Mouse (Mus musculus) layer of hippocampus, adult 11-12 months (tissue): ENCODE measurements at regions not wholly inside any gene's neighbourhood (a gene's known extent, or its start where the extent isn't known, plus 50 kb on each side); places are given as distances from the start of the nearest gene placed in this dataset.

Source experiments
- DNase-seq: peaks from one replicate; pipeline ENCODE4 v3.0.0; 2022; ENCODE audit warnings: low spot score

DNA sequence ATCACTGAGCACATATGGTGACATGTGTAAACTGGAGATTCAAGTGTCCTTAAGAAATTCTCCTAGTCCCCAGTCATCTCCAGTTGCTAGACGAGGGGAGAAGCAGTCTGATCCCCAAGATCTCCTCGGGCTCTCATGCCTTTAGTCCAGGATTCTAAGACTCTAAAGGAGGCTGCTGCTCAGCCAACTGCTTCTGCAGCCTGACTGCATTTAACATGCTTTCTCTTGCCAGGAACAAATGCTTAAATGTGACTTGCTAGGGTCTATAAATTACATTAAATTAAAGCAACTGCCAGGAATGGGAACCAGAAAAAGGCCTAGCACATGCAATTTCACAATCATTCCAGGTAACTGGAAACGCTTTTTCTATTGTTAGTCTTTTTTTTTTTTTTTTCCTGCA, 599.8 kb upstream of the Gcfc2 start:
- no peak for DNase-seq

DNA sequence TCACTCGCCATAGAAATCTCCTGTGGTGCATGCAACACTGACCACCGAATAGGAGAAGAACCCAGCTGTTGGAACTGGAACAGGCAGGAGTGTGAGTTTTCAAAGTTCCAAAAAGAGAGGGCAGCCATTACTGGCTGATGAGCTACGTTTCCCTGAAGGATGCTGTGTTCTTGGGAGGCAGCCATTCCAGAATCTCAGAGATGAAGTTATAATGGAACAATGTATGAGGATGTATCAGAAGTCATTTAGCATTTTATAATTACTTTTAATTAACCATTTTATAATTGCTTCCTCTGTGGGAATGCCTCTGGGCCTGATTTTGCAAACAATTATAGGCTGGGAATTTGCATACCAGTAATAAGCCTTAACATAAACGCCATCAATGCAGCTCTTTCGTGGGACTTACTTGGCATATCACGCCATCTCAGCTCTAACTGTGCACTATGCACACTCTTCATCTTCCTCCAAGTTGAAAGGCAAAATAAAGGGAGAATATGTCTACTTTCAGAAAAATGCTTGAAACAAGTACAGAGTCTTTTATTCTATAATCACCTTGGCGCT, 559.4 kb upstream of the Gcfc2 start:
- no peak for DNase-seq

DNA sequence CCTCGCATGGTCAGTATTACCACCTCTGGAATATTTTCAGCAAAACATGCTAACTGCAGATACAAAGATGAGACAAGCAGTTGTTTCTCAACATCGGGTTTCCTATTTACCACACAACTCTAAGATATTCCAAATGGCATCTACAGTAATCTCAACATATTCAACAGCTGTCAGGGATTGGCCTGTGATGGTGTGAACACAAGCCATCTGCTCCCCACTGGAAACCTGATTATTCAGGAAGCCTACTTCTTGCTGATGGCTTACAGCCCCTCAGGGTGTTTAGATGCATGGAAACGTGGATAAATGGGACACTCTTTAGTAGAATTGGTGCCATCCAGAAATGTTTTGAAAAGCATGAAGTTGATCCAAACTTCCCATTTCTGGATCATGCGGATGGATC, 535.0 kb upstream of the Gcfc2 start:
- DNase-seq: no peak

DNA sequence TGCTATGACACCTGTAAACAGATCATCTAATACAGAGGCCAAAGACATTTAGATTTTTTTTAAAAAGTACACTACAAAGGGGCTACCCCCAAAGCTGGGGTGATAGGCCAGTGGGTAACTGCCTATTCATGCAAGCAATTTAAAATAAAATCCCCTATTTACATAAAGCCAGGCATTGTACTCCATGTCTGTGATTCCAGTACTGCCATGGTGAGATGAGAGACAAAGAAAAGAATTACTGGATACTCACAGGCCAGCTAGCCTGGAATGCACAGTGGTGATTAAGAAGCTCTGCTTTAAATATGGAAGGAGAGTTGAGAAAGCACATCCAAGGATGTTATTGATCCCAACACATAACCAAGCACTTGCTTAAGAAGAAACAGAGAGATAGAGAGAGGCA, 520.3 kb upstream of the Gcfc2 start:
- DNase-seq: no peak

DNA sequence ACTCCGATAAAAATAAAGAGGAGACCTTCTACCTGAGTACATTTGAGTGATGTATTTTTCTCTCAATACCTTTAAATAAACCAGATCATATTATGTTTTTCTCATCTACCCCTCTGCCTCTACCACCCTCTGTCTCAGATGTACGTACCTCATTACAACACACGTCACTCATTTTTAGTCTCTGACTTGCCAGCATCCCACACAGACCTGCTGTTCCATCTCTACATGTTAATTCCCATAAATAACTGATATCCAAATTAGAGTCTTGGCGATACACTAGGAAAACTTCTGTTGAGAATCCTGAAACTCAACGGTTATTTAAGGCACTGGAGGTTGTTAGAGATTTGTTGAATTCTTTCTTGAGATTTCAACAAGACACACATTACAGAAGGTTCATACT, 509.9 kb upstream of the Gcfc2 start:
- peak; percentile 61 for DNase-seq

DNA sequence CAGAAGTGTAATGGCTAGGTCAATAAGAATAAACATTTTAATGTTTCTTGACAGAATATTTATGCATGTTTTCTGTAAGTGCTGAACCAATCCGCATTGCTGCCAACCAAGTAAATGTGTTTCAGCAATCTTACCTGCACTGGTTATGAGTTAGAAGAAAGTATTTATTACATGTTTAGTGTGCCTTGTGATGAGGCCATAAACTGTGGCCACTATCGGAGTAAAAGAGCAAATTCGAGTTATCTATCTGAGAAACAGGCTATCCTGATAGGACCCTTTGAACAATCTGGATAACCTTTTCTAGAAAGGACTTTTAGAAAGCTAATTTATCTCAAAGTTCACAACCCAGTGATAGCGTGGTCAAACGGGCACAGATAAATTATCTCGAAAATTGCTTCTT, 488.7 kb upstream of the Gcfc2 start:
- DNase-seq: no peak

DNA sequence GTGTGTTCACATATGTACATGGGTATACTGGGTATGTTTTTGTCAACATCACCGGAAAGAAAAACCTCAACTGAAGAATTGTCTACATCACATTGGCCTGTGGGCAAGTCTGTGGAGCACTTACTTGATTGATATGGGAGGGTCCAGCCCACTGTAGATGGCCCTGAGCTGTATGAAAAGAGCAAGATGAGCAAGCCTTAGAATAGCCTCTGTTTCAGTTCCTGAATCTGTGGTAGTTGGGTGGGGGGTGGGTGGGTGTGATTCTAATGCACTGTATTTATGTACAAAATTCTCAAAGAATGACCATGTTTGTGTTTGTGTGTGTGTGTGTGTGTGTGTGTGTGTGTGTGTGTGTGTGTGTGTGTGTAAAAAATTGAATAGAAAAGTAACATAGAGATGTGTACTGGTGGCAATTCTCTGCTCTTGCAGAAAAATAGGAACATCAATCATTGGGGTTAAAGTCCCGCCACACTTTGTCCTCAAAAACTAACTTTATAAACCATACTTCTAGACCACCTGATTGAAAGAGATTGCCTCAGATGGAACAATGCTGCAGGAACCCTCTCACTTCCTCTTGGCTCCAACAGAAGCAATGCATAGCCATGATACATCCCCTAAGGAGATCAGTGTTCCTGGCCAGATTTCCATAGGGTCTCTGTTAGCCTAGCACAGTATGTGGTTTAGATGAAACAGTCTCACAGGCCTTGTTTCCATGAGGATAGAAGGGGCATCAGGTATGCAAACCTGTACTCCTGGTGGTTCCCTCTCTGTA, 484.3 kb upstream of the Gcfc2 start:
- DNase-seq: no peak

DNA sequence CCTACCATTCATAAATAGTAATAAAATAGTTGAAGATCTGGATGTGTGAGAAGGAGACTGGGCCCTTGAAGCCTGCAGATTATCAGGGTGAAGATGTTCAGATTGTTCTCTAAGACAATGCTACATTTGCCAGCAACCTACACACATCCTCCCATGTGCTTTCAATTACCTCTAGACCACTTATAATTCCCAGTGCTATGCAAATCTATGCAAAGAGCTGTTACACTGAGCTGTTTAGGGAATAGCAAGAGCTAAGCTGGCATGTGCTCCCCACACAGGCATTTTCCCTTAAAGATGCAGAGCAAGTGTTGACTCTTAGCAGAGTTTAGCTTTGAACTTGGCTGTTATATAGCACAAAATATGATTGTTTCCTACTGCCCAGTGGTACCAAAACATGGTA, 482.1 kb upstream of the Gcfc2 start:
- DNase-seq: no peak

DNA sequence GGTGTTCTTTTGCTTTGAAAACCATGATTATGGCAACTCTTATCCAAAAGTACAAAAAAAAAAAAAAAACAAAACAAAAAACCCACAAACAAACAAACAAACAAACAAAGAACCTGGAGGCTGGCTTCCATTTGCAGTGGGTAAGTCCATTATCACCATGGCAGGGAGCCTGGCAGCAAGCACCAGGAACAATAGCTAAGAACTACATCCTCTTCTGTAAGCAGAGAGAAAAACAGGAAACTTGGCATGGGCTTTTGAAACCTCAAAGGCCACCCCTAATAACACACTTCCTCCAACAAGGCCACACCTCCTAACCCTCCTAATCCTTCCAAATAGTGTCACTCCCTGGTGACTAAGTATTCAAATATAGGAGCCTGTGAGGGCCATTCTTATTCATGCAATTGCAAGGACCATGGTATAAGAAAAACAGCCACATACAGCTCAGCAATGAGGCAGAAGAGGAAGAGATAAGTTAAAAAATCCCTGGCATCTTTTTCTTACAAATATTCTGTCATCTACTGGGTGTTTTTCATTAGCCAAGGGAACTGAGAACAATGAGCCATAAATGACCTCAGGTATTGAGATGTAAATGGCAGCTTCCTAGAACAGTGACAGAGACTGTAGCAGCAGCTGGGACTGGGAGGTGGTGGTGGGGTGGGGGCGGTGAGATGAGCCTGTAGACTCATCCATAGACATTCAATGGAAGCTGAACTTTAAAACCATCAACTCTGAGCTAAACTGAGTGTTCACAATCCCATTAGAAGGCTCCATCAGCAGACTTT, 477.3 kb upstream of the Gcfc2 start:
- DNase-seq: no peak

DNA sequence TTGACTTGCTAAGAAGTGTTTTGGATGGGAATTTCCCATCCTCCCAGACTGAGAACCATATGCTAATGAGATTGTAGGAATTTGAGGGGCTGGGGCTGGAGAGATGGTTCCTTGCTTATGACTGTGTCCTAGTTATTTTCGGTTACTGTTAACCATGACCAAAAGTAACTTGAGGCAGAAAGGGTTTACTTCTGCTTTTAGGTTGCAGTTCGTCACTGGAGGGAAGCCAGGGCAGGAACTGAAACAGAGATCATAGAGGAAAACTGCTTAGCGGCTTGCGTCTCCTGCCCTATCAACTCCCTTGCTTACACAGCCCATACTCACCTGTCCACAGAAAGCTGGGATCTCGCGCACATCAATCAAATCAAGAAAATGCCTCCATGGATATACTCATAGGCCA, 475.8 kb upstream of the Gcfc2 start:
- DNase-seq: peak; percentile 18

DNA sequence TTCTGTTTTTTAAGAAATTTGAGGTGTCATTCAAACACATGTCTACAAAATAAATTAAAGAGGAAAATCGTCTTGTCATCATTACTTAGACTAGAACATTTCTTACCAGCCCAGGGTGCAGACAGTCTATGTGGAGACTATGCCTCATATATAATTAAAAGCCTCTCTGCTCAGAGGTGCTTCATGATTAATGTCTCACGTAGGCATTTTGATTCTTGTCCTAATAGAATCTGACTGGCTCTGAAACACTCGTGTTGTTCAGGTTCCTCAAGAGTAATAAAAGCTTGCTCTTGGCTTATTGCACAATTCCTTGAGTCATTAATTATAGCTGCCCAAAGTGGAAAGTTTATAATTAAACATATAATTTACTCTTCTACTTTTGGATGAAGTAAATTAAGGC, 475.1 kb upstream of the Gcfc2 start:
- DNase-seq: no peak

DNA sequence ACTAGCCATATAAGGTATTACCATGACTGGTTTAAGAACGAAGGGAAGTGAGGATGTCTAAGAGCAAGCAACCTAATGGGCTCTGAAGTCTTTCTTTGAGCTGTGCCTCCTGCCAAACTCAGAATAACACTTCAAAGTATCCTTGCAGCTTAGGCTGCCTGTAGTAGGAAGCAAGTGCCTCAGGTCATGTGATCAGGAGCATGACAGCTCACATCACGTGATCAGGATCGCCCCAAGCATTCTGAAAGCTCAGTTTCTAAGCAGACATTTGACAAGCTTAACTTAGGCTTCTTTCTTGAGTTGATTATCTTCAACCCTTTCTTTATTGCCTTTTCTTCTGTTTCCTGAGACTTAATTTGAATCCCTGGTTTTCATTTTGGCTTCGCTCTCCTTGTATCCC, 462.4 kb upstream of the Gcfc2 start:
- DNase-seq: no peak

DNA sequence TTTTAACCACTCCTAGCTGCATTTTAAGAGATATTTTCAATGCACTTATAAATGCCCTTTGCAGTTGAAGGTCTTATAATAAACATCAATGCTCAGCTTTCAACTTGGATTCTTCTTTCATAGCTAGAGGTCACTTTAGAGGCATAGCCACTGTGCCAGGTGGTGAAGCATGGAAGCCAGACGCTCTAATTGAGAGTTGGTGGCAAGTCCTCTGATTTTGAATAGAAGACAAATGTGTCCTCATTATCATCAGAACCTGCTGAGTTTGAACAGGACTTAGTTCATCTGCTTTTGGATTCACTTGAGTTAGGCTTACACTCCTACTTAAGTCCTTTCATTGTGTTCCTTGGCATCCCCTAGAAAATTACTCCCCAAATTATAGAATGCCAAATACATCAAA, 459.0 kb upstream of the Gcfc2 start:
- no peak for DNase-seq

DNA sequence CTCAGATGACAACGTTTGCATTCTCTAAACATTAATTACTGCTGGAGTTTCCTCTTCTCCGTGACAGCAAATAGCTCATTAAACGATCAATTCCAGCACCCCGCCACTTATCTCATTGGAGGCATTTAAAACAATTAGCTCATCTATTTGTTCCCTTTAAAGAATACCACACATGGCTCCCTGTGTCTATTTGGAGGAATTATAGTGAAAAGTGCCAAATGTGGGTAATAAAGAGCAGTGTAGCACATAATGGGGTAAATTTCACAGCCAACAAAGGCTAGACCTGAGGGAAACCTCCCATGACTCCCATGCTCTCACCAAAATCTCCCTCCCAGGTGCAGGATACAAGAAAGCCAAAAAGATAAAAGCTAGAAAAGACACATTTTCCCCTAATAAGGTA, 456.9 kb upstream of the Gcfc2 start:
- peak; percentile 17 for DNase-seq

DNA sequence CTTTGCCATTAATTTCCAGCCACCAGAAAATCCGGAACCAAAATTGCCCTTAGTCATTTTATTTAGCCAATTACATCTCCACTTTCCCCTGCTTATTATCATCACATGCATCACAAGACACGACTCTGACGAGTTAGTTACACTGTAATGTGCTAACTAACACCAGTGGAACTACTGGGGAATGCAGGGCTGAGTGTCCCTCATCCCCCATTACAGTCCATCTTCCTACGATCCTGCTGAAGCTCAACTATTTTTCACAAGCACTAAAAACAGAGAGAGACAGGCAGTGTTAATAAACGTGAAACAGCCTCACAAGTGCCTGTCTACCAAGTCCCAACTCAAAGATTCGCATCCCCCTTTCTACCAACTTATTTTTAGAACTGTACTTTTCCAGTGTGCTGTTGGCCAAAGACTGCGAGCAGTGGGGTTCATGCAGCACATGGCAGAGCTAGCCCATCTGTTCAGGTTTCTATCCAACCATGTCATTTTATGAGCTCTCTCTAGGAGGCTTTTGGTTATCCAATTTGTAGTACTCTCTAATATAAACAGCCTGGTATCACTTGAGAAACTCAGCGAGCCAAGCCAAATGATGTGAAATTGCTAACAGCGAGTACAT, 452.0 kb upstream of the Gcfc2 start:
- peak; percentile 52 for DNase-seq

DNA sequence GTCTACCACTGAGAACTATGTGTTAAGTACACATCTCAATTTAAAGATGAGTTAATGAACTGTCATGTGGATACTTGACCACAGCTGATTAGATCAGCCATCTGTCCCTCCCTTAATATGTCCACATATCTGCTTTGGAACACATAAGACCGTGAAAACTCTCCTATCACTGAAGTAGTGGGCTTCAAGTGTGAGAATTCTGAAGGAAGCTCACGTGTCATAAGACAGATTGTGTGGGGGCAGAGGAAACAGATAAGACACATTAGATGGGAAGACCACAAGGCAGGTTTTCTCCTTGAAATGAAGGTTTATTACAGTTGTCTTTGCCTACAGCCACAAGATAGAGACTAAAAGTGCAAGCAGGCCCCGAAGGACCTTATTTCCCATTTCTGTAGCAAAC, 451.0 kb upstream of the Gcfc2 start:
- DNase-seq: no peak

DNA sequence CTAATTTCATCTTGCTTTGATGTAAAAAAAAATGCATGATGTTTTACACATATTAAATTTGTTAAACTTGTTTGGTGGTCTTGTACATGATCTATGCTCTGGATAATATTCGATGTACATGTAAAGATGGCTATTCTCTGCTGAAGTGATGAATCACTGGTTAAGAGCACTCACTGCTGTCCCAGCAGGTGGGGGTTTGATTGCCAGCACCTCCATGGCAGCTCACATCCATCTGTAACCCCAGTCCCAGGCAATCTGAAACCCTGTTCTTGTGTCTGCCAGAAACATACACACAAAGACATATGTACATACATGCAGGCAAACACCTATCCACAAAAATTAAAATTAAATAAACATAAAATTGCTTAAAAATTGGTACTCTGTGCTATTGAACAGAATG, 448.7 kb upstream of the Gcfc2 start:
- DNase-seq: no peak

DNA sequence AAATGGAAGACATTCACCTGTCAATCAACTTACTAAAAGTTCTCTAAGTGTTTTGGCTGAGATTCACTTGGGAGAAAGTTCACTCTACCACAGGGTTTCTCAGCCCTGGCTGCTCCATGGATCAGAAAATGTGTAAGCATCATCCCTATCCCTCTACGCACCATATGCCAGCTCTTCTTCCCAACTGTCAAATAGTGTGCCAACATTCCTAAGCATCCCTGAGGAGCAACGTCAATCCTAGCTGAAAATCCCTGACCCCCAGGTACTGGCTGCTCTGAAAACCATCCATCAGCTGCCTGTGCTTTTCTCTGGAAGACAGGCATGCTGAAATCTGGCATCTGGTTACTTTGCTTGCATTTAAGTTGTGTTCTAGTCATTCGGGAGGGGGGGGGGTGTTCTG, 436.5 kb upstream of the Gcfc2 start:
- DNase-seq: peak; percentile 8

DNA sequence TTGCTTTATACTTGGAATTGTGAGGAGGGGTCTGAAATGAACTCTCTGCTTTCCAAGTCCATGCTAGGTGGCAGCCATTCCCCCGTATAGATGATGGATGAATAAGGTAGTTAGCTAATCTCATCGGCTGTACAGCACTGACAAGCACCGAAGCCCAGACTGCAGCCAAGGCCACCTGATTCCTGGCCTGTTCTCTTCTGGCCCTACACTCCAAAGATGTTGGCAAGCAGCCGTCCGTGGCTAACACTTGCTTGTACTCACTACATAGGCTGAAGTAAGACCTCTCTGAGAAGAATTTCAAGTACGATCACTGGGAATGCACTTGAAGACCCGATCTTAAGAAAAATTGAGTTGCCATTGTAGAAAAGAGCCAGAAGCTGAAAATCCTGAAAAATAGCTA, 427.2 kb upstream of the Gcfc2 start:
- DNase-seq: no peak

DNA sequence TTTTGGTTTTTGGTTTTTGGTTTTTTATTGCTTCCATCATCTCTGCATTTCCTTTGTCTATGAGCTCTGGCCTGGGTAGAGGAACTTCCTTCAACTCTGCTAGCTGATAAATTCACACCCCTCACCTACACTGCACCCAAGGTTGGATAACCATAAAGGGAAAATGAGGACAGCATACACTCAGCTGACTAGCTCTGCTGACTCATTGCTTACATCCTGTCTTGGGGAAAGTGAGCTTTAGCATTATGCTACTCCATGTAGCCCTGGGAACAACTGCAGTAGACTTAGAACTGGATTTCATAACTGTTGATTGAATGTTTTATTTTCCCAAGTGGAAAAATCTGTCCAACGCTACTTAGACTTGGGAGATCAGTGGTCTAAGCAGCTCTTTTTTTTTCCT, 406.3 kb upstream of the Gcfc2 start:
- DNase-seq: no peak

DNA sequence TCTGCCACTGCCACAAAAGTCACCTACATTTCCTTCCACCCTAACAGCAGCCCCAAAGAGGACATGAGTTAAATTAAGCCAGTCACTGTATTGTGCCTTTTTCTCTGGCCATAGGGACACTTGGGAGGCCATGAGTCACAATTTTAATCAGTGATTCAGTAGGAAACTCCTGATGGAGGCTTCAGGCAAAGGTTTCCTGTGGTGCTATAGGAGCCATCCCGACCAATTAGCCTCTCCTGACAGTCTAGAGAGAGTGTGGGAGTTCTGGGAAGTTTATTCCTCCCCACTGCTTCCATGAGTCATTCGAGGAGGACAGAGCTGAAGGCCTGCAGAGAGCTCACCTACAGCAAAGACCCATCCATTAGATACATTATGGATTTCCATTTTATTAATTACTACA, 361.2 kb upstream of the Gcfc2 start:
- DNase-seq: no peak

DNA sequence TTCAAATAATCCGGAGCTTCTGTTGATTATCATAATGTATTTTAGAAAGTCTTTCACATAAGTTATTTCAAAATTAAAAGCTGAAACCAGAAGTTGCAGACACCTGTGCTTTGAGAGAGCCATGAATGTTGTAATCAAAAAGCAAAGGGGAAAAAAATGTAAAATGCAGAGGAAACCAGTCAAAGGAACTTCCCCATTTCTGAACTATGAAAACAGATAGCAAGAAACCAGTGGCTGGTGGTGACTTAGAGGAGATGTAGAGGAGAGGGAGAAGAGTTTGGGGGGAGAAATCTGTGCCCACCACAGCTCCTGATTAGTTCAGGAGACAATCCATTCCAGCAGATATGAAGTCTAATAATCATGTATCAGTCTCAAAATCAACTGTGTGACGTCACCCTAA, 360.3 kb upstream of the Gcfc2 start:
- no peak for DNase-seq

DNA sequence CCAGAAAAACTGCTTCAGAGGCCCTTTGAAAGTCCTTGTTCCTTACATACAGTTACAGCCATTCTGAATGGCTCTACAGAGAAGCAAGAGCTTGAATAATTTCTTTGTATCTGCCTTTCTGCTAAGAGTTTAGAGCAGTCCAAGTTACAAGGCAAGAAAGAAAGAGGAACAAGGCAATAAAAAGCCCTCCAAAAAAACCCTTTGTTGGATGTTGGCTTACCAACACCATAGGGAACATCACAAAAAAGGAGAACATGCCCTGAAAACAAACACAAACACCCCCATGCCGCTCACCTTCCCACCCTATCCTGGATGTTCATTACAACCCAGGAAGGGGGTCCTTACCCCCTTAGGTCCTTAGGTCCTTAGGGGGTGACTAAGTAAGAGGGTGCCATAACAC, 359.2 kb upstream of the Gcfc2 start:
- no peak for DNase-seq
